Mouse (Mus musculus): ENCODE results near the gene Cd300lb.

DNA sequence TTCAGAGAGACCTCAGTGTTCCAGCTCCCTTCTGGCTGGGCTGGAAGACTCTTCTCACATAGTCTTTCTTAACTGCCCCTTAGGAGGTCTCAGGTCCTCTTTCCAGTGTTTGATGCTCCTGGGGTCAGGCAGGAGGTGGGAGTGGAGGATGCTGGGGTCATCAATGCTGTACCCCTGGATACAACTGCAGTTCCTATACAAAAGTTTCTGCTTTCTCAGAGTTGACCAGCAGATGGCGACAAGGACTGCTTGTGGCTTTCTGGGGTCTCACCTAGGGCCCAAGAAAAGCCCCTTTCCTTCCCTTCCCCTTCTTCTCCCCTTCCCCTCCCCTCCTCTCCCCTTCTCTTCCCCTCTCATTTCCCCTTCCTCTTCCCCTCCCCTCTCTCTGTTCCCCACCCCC is 53.6 kb downstream of the Cd300lb start:
- TF ChIP-seq CTCF (IDR thresholded peaks at IDR 0.05) (peak; percentile 73), POLR2A (IDR thresholded peaks at IDR 0.05; ENCODE audit: insufficient read depth, low read depth, low read length) (no peak), EP300 (IDR thresholded peaks at IDR 0.05; ENCODE audit: insufficient read depth, low read depth, low read length) (no peak)

All from heart, adult 2 months (tissue).